Mouse (Mus musculus): ENCODE measurements around the gene Rnf150. TPM values are rescaled to one million over a fixed set of nuclear protein-coding genes. Genes with fewer than 3 reads are reported as not detected.

Gene Rnf150
- polyA plus RNA-seq, 1 experiment from 2014 or later = 0.13 TPM

GRCm38 (mm10) chr8:82874102-82874501 lies 10.9 kb downstream of the Rnf150 start:
- Histone ChIP-seq H3K27me3 (ENCODE audit: control insufficient read depth, insufficient read depth, low read depth, low read length) (no peaks in the 10 kb centered on the region), H3K36me3 (ENCODE audit: control insufficient read depth, insufficient read depth) (no peaks in the 10 kb centered on the region), H3K27ac (ENCODE audit: low read length) (no peak overlapping the region), H3K4me1 (ENCODE audit: control insufficient read depth, low read depth, low read length) (no peaks in the 10 kb centered on the region), H3K4me3 (ENCODE audit: low read depth, low read length) (no peak overlapping the region), H3K9me3 (replicated peaks; ENCODE audit: control insufficient read depth, low read length) (no peaks in the 10 kb centered on the region), H3K9ac (ENCODE audit: low read depth, low read length) (no peak overlapping the region), H3K4me2 (ENCODE audit: low read depth, low read length) (no peak overlapping the region)
- no peak for ATAC-seq (ENCODE audit: low read depth)
- WGBS (ENCODE audit: insufficient replicate concordance) = 35% methylated on average over 2 of the region's 2 CpGs

- Histone ChIP-seq H3K4me1 (ENCODE audit: control insufficient read depth, low read depth, low read length) (no peaks in the 10 kb centered on the region), H3K27ac (ENCODE audit: low read length) (no peak overlapping the region), H3K9ac (ENCODE audit: low read depth, low read length) (no peak overlapping the region), H3K9me3 (replicated peaks; ENCODE audit: control insufficient read depth, low read length) (no peaks in the 10 kb centered on the region), H3K36me3 (ENCODE audit: control insufficient read depth, insufficient read depth) (no peaks in the 10 kb centered on the region), H3K4me2 (ENCODE audit: low read depth, low read length) (no peak overlapping the region), H3K4me3 (ENCODE audit: low read depth, low read length) (no peak overlapping the region), H3K27me3 (ENCODE audit: control insufficient read depth, insufficient read depth, low read depth, low read length) (no peaks in the 10 kb centered on the region)
- 21% methylated on average over 7 of the region's 7 CpGs for WGBS (ENCODE audit: insufficient replicate concordance)
- no peak for ATAC-seq (ENCODE audit: low read depth)
Measured at GRCm38 (mm10) chr8:82875135-82875534, 12.0 kb downstream of the Rnf150 start.

- no peak for ATAC-seq (ENCODE audit: low read depth)
- no peaks in the 10 kb centered on the region for H3K36me3 ChIP-seq (ENCODE audit: control insufficient read depth, insufficient read depth)
- H3K4me1 ChIP-seq (ENCODE audit: control insufficient read depth, low read depth, low read length) = no peaks in the 10 kb centered on the region
- H3K27ac ChIP-seq (ENCODE audit: low read length) = no peak overlapping the region
- H3K4me2 ChIP-seq (ENCODE audit: low read depth, low read length) = no peak overlapping the region
- 51% methylated on average over 4 of the region's 4 CpGs for WGBS (ENCODE audit: insufficient replicate concordance)
- H3K9me3 ChIP-seq (replicated peaks; ENCODE audit: control insufficient read depth, low read length) = no peaks in the 10 kb centered on the region
- H3K9ac ChIP-seq (ENCODE audit: low read depth, low read length) = no peak overlapping the region
- H3K27me3 ChIP-seq (ENCODE audit: control insufficient read depth, insufficient read depth, low read depth, low read length) = no peaks in the 10 kb centered on the region
- H3K4me3 ChIP-seq (ENCODE audit: low read depth, low read length) = no peak overlapping the region
Measured at GRCm38 (mm10) chr8:82884480-82884879, 21.3 kb downstream of the Rnf150 start.

GRCm38 (mm10) chr8:82887234-82887633 lies 24.1 kb downstream of the Rnf150 start:
- H3K4me1 ChIP-seq (ENCODE audit: control insufficient read depth, low read depth, low read length) = no peaks in the 10 kb centered on the region
- H3K36me3 ChIP-seq (ENCODE audit: control insufficient read depth, insufficient read depth) = no peaks in the 10 kb centered on the region
- ATAC-seq (ENCODE audit: low read depth) = no peak
- WGBS (ENCODE audit: insufficient replicate concordance) = 68% methylated on average over 4 of the region's 4 CpGs
- H3K4me2 ChIP-seq (ENCODE audit: low read depth, low read length) = no peak overlapping the region
- H3K27me3 ChIP-seq (ENCODE audit: control insufficient read depth, insufficient read depth, low read depth, low read length) = no peaks in the 10 kb centered on the region
- no peak overlapping the region for H3K27ac ChIP-seq (ENCODE audit: low read length)
- no peaks in the 10 kb centered on the region for H3K9me3 ChIP-seq (replicated peaks; ENCODE audit: control insufficient read depth, low read length)
- no peak overlapping the region for H3K4me3 ChIP-seq (ENCODE audit: low read depth, low read length)
- H3K9ac ChIP-seq (ENCODE audit: low read depth, low read length) = no peak overlapping the region

GRCm38 (mm10) chr8:82889062-82889720 lies 26.0 kb downstream of the Rnf150 start:
- Histone ChIP-seq H3K4me3 (ENCODE audit: low read depth, low read length) (no peak overlapping the region), H3K9me3 (replicated peaks; ENCODE audit: control insufficient read depth, low read length) (no peaks in the 10 kb centered on the region), H3K9ac (ENCODE audit: low read depth, low read length) (no peak overlapping the region), H3K4me1 (ENCODE audit: control insufficient read depth, low read depth, low read length) (no peaks in the 10 kb centered on the region), H3K27me3 (ENCODE audit: control insufficient read depth, insufficient read depth, low read depth, low read length) (no peaks in the 10 kb centered on the region), H3K4me2 (ENCODE audit: low read depth, low read length) (no peak overlapping the region), H3K36me3 (ENCODE audit: control insufficient read depth, insufficient read depth) (no peaks in the 10 kb centered on the region), H3K27ac (ENCODE audit: low read length) (no peak overlapping the region)
- 55% methylated on average over 10 of the region's 10 CpGs for WGBS (ENCODE audit: insufficient replicate concordance)
- ATAC-seq (ENCODE audit: low read depth) = no peak

- 62% methylated on average over 4 of the region's 4 CpGs for WGBS (ENCODE audit: insufficient replicate concordance)
- ATAC-seq (ENCODE audit: low read depth) = no peak
- no peaks in the 10 kb centered on the region for H3K27me3 ChIP-seq (ENCODE audit: control insufficient read depth, insufficient read depth, low read depth, low read length)
- H3K4me2 ChIP-seq (ENCODE audit: low read depth, low read length) = no peak overlapping the region
- no peak overlapping the region for H3K9ac ChIP-seq (ENCODE audit: low read depth, low read length)
- H3K9me3 ChIP-seq (replicated peaks; ENCODE audit: control insufficient read depth, low read length) = no peaks in the 10 kb centered on the region
- no peak overlapping the region for H3K4me3 ChIP-seq (ENCODE audit: low read depth, low read length)
- no peaks in the 10 kb centered on the region for H3K36me3 ChIP-seq (ENCODE audit: control insufficient read depth, insufficient read depth)
- H3K27ac ChIP-seq (ENCODE audit: low read length) = no peak overlapping the region
- no peaks in the 10 kb centered on the region for H3K4me1 ChIP-seq (ENCODE audit: control insufficient read depth, low read depth, low read length)
Measured at GRCm38 (mm10) chr8:82895091-82895490, 31.9 kb downstream of the Rnf150 start.

GRCm38 (mm10) chr8:82896796-82897195 lies 33.6 kb downstream of the Rnf150 start:
- H3K36me3 ChIP-seq (ENCODE audit: control insufficient read depth, insufficient read depth) = no peaks in the 10 kb centered on the region
- no peaks in the 10 kb centered on the region for H3K27me3 ChIP-seq (ENCODE audit: control insufficient read depth, insufficient read depth, low read depth, low read length)
- H3K4me2 ChIP-seq (ENCODE audit: low read depth, low read length) = no peak overlapping the region
- no peak for ATAC-seq (ENCODE audit: low read depth)
- no peaks in the 10 kb centered on the region for H3K9me3 ChIP-seq (replicated peaks; ENCODE audit: control insufficient read depth, low read length)
- H3K9ac ChIP-seq (ENCODE audit: low read depth, low read length) = no peak overlapping the region
- no peaks in the 10 kb centered on the region for H3K4me1 ChIP-seq (ENCODE audit: control insufficient read depth, low read depth, low read length)
- no peak overlapping the region for H3K4me3 ChIP-seq (ENCODE audit: low read depth, low read length)
- no peak overlapping the region for H3K27ac ChIP-seq (ENCODE audit: low read length)
- WGBS (ENCODE audit: insufficient replicate concordance) = 59% methylated on average over 2 of the region's 2 CpGs

GRCm38 (mm10) chr8:82897628-82898458 lies 34.7 kb downstream of the Rnf150 start:
- H3K4me2 ChIP-seq (ENCODE audit: low read depth, low read length) = no peak overlapping the region
- H3K27ac ChIP-seq (ENCODE audit: low read length) = no peak overlapping the region
- WGBS (ENCODE audit: insufficient replicate concordance) = 66% methylated on average over 3 of the region's 3 CpGs
- H3K36me3 ChIP-seq (ENCODE audit: control insufficient read depth, insufficient read depth) = no peaks in the 10 kb centered on the region
- no peaks in the 10 kb centered on the region for H3K9me3 ChIP-seq (replicated peaks; ENCODE audit: control insufficient read depth, low read length)
- ATAC-seq (ENCODE audit: low read depth) = no peak
- no peak overlapping the region for H3K4me3 ChIP-seq (ENCODE audit: low read depth, low read length)
- no peak overlapping the region for H3K9ac ChIP-seq (ENCODE audit: low read depth, low read length)
- H3K4me1 ChIP-seq (ENCODE audit: control insufficient read depth, low read depth, low read length) = no peaks in the 10 kb centered on the region
- no peaks in the 10 kb centered on the region for H3K27me3 ChIP-seq (ENCODE audit: control insufficient read depth, insufficient read depth, low read depth, low read length)

GRCm38 (mm10) chr8:82898459-82898841 lies 35.3 kb downstream of the Rnf150 start:
- Histone ChIP-seq H3K4me1 (ENCODE audit: control insufficient read depth, low read depth, low read length) (no peaks in the 10 kb centered on the region), H3K9me3 (replicated peaks; ENCODE audit: control insufficient read depth, low read length) (no peaks in the 10 kb centered on the region), H3K4me2 (ENCODE audit: low read depth, low read length) (no peak overlapping the region), H3K27ac (ENCODE audit: low read length) (no peak overlapping the region), H3K27me3 (ENCODE audit: control insufficient read depth, insufficient read depth, low read depth, low read length) (no peaks in the 10 kb centered on the region), H3K4me3 (ENCODE audit: low read depth, low read length) (no peak overlapping the region), H3K36me3 (ENCODE audit: control insufficient read depth, insufficient read depth) (no peaks in the 10 kb centered on the region), H3K9ac (ENCODE audit: low read depth, low read length) (no peak overlapping the region)
- WGBS (ENCODE audit: insufficient replicate concordance) = 63% methylated on average over 8 of the region's 8 CpGs
- ATAC-seq (ENCODE audit: low read depth) = no peak
